Mouse (Mus musculus): ENCODE results near the gene Stard5.

Stard5 gene

GRCm38 (mm10) chr7:83631828-83632681 lies at the start of gene Stard5:
Stard5 (plus strand) TSS chr7:83631959.
- peak; percentile 84 for DNase-seq (ENCODE audit: low spot score)

GRCm38 (mm10) chr7:83584639-83585471 lies 46.9 kb upstream of the Stard5 start, which contains the start of gene Tmc3:
Tmc3 (plus strand) TSS chr7:83584927.
- DNase-seq (ENCODE audit: low spot score), result peak; percentile 56

- no peak for DNase-seq (ENCODE audit: low spot score)
Observed at GRCm38 (mm10) chr7:83594056-83594455, 37.7 kb upstream of the Stard5 start.

DNA sequence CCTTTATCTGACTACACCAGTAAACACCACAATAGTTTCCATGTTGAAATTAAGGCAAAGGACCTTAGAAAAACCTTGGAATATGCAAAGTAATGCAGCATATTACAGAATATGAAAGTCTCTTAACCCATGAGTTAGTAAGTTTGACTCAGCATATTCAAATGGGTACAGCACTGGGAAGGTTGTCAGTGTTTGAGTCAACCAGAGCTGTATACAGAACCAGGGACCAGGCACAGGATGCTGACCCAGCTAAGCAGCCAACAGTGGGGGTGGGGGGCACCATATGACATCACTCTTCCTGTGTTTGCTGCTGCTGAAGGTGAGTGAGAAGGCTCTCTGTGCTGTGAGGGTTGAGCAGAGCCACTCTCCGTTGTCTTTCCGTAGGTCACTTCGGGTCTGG lies 34.7 kb upstream of the Stard5 start:
- DNase-seq (ENCODE audit: low spot score), result no peak

DNA sequence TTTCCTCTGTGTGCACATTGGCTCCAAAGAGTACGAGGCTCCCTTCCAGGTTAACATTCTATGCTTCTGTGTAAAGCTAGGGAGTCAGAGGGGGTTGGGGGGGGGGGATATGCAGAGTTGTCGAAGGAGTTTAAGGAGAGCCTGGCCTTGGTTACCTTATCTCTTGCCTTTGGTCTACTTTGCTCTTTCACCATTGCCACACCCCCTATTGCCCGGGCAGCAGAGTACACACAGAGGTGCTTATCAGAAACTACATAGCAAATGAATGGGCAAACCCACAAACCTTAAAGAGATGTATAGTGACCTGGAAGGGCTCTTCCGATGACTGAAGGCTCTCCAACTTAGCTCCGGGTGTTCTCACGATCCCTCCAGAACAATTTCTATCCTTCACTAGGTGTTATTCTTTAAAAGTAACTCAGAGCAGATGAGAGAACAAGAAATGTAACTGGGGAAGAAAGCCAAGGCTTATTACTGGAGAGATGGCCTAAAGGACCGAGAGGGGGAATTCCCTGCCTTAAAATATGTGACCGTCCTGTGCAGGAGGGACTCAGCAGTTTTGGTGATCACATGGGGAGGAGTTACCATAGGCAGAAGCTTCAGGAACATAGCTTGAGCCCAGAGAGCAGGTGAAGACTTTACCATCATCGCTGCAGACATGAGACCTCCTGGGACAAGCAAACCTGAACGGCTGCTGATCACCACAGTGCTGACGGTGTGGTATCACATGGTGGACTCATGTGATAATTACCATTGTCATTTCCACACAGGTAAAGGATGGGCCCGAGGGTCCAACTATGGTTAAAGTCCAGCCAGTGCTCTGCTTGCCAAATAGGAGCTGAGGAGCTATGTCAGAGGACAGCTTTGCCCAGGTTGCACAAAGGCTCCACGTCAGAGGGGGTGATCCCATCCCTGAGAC lies 32.5 kb upstream of the Stard5 start:
- DNase-seq (ENCODE audit: low spot score), result no peak

DNA sequence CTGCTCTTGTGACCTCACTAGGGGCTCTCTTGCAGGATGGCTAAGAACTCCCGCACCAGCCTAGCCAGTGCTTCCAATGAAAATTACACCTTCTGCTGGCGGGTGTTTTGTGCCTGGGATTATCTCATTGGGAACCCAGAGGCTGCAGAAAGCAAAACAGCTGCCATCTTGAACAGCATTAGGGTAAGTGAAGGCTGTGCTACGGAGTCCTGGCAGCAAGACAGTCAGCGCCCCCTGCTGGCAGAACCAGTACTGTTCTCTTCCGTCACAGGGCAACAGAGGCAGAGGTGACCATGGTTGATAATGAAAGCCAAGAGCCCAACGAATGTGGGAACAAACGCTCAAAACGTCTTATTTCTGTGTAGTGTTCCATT lies 31.9 kb upstream of the Stard5 start:
- peak; percentile 20 for DNase-seq (ENCODE audit: low spot score)

DNA sequence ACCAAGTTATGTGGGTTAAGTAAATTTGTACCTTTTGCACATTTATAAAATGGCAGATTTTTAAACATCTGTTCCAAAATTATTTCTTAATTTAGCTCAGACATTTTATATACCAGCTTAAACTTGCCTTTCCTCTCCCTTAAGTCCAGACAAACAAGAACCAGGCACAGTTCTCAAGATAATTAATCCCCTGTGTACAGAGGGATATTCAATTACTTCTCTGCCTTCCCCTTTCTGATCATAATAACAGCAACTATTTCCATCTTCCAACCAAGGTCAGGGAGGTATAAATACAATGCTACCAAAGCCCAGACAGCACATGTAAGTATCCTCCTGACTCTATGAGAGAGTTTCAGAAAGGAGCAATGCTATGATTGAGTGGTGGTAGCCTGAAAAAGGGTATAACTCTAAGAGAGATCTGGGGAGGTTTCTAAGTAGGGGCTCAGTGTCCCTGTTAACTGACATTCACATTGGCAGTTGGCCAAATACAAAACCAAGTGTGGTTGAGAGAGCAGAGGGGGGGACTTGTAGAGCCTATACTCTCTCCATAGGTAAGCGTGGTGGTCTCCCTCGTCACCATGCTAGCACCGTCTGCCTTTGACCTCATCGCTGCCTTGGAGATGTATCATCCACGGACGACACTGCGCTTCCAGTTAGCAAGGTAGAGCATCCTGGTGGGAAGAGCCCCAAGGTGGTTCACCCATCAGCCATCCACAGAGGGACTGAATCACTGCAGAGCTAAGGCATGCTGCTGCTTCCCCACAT lies 27.4 kb upstream of the Stard5 start:
- DNase-seq (ENCODE audit: low spot score), result no peak

DNA sequence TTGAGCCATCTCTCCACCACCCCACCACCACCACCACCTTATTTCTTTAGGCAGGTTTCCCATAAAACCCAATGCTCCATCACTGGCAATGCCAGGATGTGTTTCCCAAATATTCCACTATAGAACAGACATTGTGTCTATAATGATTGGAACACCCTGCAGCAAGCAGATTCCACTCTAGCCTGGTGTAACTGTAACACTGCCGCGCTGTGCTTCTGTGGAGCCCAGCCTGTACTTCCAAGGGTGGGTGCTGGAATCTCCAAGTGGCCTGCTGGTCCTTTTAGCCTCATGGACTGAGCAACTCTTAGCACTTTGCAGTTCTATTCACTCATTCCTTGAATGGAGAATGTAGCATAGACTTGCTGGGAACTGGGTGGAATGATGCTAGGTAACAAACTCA lies 25.0 kb upstream of the Stard5 start:
- no peak for DNase-seq (ENCODE audit: low spot score)

- no peak for DNase-seq (ENCODE audit: low spot score)
Observed at GRCm38 (mm10) chr7:83609891-83610290, 21.9 kb upstream of the Stard5 start.

- no peak for DNase-seq (ENCODE audit: low spot score)
Observed at GRCm38 (mm10) chr7:83611886-83612285, 19.9 kb upstream of the Stard5 start.

DNA sequence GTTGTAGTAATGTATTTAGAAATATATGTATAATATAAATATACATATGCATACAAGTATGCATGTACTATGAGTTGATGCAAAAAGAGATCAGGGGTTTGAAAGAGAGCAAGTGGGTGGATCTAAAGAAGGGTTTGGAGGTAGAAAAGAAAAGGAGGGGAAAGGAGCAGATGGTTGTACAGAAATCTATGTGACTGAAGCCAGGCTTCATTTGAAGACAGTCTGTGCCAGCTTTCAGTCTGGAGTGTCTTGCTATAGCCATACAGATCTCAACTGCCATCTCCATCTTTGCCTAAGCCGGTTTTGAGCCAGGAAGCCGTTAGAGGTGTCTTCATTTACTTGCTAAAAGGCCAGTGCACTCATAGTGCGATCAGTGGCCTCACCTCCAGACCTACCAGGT lies 16.5 kb upstream of the Stard5 start:
- DNase-seq (ENCODE audit: low spot score), result no peak

- DNase-seq (ENCODE audit: low spot score), result no peak
Observed at GRCm38 (mm10) chr7:83615815-83616214, 15.9 kb upstream of the Stard5 start.

DNA sequence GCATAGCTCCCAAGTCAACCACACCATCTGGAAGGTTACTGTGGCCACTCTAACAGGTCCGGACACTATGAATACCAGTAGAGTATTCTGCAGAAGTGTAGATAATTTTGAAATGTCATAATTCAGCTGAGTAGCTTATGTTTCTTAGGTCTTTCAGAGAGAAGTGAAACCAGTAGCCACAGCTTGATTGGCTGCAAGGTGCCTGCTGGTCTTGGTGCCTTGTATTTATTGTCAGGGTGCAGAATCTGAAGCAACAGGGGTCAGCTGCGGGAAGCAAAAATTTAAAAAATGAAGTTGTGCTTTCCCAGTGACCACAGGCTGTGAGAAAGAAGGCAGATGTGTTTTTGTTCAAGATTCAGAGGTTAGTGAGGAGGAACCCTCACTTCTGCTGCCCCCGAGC lies 15.5 kb upstream of the Stard5 start:
- DNase-seq (ENCODE audit: low spot score), result no peak

DNA sequence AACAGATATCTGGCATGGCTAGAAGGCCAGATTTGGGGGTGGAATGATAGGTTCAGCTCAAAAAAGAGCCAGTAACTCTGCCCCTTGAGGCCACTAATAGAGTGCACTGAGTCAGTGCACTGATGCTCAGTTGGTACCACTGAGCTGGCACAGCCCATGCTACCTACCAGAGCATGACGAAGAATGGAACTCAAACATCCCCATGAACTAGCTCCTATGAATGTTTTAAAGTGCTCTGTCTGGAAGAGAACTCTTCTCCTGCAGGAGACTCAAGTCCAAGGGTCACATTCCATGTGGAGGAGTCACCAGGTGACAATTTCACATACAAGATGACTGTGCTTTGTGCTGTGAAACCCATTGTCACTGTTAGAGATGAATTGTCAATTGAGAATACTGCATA lies 13.1 kb upstream of the Stard5 start:
- no peak for DNase-seq (ENCODE audit: low spot score)

GRCm38 (mm10) chr7:83622582-83622981 lies 9.2 kb upstream of the Stard5 start:
- DNase-seq (ENCODE audit: low spot score), result no peak

- no peak for DNase-seq (ENCODE audit: low spot score)
Observed at GRCm38 (mm10) chr7:83624065-83624464, 7.7 kb upstream of the Stard5 start.

- no peak for DNase-seq (ENCODE audit: low spot score)
Observed at GRCm38 (mm10) chr7:83626557-83627257, 5.1 kb upstream of the Stard5 start.

DNA sequence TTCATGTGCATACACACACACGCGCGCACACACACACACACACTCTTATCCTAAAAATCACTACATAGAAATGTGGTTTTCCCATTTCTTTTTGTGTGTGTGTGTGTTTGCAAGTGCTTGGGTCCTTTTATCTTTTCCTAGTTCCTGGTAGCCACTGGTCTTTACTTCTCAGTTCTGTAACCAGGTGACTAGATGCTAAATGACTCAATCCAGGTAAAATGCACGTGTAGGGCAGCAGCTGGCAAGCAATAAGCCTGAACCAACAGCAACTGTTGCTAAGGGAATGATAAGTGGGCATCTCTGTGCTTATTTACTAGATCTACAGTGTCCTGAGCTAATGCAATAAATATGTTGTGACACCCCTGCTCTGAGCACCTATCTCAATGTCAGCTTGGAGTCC lies 4.4 kb upstream of the Stard5 start:
- DNase-seq (ENCODE audit: low spot score), result no peak

DNA sequence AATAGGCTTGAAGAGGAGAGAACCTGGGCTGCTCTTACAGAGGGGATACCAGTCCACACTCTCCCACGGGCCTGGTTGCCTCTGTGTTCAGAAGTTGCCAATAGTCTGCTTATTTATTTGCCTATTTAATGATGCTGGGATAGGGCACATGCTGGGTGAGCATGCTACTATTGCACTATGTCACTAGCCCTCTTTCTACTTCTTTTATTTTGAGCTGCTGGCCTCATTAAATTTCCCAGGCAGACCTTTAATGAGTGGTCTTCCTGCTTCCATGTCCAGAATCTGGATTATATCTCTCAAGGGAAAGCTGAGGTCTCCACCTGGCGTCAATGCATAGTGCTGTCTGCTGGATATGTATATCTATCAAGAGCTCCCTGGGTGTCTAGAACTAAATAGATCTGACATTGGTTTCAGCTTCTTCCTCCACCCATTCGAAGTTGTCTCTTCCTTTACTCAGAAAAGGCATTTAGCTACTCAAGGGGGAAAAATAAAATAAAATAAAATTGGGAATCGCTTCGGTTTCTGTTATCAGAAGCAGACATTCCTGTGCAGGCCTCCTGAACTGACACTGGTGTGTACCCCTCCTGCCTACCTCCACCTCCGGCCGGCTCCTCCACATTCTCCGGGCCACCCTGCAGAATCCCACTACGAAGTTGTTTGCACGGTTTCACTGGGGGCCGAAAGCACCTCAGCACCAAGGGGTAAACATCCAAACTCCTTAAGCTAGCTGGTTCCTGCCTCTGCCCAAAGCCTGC lies 509 bp upstream of the Stard5 start:
- no peak for DNase-seq (ENCODE audit: low spot score)

GRCm38 (mm10) chr7:83632682-83633120 lies 942 bp downstream of the Stard5 start:
- DNase-seq (ENCODE audit: low spot score), result no peak

All from ovary, postnatal 14 days (tissue).